Mouse (Mus musculus) activated CD4-positive, CD25-positive, alpha-beta regulatory T cell, adult 4 months (primary cell): ENCODE results near the gene Btbd35f8. TPM values are rescaled to one million over a fixed set of nuclear protein-coding genes. Genes with fewer than 3 reads are reported as not detected.
"Not testable (repeated sequence)": the region's sequence is repeated elsewhere in the genome, so short reads cannot be mapped to it uniquely, and the experiment has no call there.

Source experiments
- ATAC-seq: one replicate; pipeline ENCODE4 v1.8.0; 2017
- polyA plus RNA-seq, 2 experiments: library from polyadenylated mRNA; unstranded; fragments of 100-300 nt; shearing (Covaris generic); gene quantifications; one replicate each; pipeline ENCODE4 v1.2.1; 2017

Btbd35f8 gene
- polyA plus RNA-seq = not detected

DNA sequence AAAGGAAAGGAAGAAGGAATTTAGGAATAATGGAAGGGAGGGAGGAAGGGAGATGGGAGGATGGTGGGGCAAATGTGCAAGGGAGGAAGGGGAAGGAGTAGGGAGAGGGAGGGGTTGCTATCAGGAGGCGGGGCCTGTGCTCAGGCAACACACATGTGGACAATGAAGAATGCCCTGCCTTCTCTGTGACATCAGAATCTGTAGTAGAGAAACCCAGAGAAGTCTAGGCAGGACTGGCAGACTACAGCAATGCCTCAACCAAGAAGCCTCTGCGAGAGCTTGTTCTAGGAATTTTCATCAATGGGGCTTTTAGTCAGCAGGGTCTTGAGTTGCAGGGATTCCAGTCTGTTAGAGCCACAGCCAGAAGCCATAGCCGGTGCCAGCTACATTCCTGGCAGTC is at the start of gene Btbd35f8:
Btbd35f8 (plus strand) TSS at position 301 of the 400 bp plus-strand sequence.
- not testable (repeated sequence) for ATAC-seq

Other genes with a start within 250 kb of the Btbd35f8 start
- gene Spin2g, start 211.8 kb upstream of the Btbd35f8 start, polyA plus RNA-seq = not detected